Mouse (Mus musculus): ENCODE measurements around the gene Kcna1. TPM values are rescaled to one million over a fixed set of nuclear protein-coding genes. Genes with fewer than 3 reads are reported as not detected.
A peak's percentile ranks its signal among the peaks of the same experiment; 100 is the strongest.

The Kcna1 gene
- polyA plus RNA-seq, 1 experiment from 2014 or later, result 2.5 TPM

DNA sequence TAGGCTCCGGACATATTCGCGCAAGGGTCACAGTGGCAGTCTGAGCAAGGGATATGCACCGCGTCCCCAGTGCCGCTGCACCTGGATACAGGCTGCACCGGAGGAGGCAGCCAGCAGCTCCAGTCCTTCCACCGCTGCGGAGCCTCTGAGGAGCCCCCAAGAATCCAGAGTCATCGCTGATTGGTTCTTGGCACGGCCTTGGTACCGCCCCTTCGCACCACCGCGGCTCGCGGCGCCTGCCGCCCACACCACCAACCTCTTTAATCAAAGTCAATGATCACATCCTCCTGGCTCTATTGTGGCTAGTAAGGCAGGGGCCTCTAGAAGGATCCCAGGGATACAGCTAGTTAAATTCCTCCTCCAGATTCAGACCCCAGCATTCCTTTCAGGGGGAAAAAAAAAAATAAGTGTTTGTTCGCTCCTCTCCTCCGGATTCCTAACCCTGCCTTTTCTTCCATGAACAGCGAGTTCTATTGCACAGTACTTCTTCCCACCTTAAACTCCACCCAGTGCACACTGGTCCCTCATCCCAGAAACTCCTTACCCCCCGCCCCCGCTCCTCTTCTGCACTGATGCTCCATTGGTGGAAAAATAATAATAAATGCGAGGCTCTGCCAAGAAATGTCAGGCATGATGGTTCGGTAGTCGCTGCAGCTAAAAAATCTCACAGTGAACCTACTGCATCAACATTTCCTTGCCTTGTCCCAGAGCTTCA is 383 bp downstream of the Kcna1 start:
- peak overlapping the region; percentile 61 for H3K9ac ChIP-seq (ENCODE audit: low read length)
- H3K27me3 ChIP-seq (replicated peaks; ENCODE audit: control insufficient read depth, insufficient read depth, low read length), result peaks cover 35% of the 10 kb centered on the region
- peak overlapping the region; percentile 57 for H3K4me3 ChIP-seq (ENCODE audit: low read depth, low read length)
- peak; percentile 90 for DNase-seq (ENCODE audit: low spot score)
- peak; percentile 90 for ATAC-seq
- H3K4me1 ChIP-seq (ENCODE audit: control insufficient read depth, insufficient read depth, low read length), result peaks cover 4% of the 10 kb centered on the region; the same call in 1 of the 2 replicates
- 0 out of 2 replicates have a peak overlapping the region, but pooled peaks have one; percentile 17 for H3K27ac ChIP-seq (ENCODE audit: low read depth, low read length)
- peak overlapping the region; percentile 99 for H3K4me2 ChIP-seq (ENCODE audit: low read length)
- H3K36me3 ChIP-seq (ENCODE audit: control insufficient read depth, insufficient read depth, low read length), result no peaks in the 10 kb centered on the region
- under 1% methylated on average over 27 of the region's 27 CpGs for WGBS
- no peaks in the 10 kb centered on the region for H3K9me3 ChIP-seq (replicated peaks; ENCODE audit: control insufficient read depth, low read length)

DNA sequence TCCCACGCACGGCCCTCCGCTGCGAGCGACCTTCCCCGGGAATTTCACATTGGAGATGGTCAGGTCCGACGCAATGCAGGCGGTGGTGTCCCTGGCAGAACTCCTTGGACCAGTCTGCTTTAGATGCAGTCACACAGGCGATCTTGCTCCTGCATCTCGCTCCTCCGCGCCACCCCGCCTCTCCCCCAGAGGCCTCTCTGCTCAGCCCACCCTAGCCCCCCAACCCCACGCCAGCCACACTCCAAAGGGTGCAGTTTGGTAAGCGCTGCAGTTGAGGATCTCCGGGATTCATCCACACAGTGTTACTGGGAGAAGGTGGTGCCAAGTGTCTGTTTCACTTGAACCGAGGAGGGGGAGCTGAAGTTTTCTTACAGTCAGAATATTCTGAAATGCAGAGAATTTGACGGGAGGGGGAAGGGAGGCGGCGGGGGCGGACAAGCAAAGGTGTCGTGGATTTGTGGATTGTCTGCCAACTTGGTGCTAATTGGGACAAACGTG is 1.1 kb downstream of the Kcna1 start:
- Histone ChIP-seq H3K36me3 (ENCODE audit: control insufficient read depth, insufficient read depth, low read length) (no peaks in the 10 kb centered on the region), H3K4me1 (ENCODE audit: control insufficient read depth, insufficient read depth, low read length) (peaks cover 4% of the 10 kb centered on the region; the same call in 1 of the 2 replicates), H3K27me3 (replicated peaks; ENCODE audit: control insufficient read depth, insufficient read depth, low read length) (peaks cover 37% of the 10 kb centered on the region), H3K27ac (ENCODE audit: low read depth, low read length) (peak overlapping the region; percentile 17; the same call in 1 of the 2 replicates), H3K4me3 (ENCODE audit: low read depth, low read length) (peak overlapping the region; percentile 57), H3K4me2 (ENCODE audit: low read length) (peak overlapping the region; percentile 99), H3K9ac (ENCODE audit: low read length) (peak overlapping the region; percentile 61), H3K9me3 (replicated peaks; ENCODE audit: control insufficient read depth, low read length) (no peaks in the 10 kb centered on the region)
- DNase-seq (ENCODE audit: low spot score) (peak; percentile 44), ATAC-seq (peak; percentile 51)
- under 1% methylated on average over 24 of the region's 24 CpGs for WGBS

GRCm38 (mm10) chr6:126644181-126645043 is 1.8 kb downstream of the Kcna1 start:
- H3K36me3 ChIP-seq (ENCODE audit: control insufficient read depth, insufficient read depth, low read length), result no peaks in the 10 kb centered on the region
- WGBS, result under 1% methylated on average over 66 of the region's 66 CpGs
- ATAC-seq (peak; percentile 36), DNase-seq (ENCODE audit: low spot score) (peak; percentile 51)
- H3K27me3 ChIP-seq (replicated peaks; ENCODE audit: control insufficient read depth, insufficient read depth, low read length), result peaks cover 39% of the 10 kb centered on the region
- peak overlapping the region; percentile 17; the same call in 1 of the 2 replicates for H3K27ac ChIP-seq (ENCODE audit: low read depth, low read length)
- H3K4me3 ChIP-seq (ENCODE audit: low read depth, low read length), result peak overlapping the region; percentile 57
- H3K4me2 ChIP-seq (ENCODE audit: low read length), result peak overlapping the region; percentile 99
- peaks cover 4% of the 10 kb centered on the region; the same call in 1 of the 2 replicates for H3K4me1 ChIP-seq (ENCODE audit: control insufficient read depth, insufficient read depth, low read length)
- peak overlapping the region; percentile 61 for H3K9ac ChIP-seq (ENCODE audit: low read length)
- H3K9me3 ChIP-seq (replicated peaks; ENCODE audit: control insufficient read depth, low read length), result no peaks in the 10 kb centered on the region

DNA sequence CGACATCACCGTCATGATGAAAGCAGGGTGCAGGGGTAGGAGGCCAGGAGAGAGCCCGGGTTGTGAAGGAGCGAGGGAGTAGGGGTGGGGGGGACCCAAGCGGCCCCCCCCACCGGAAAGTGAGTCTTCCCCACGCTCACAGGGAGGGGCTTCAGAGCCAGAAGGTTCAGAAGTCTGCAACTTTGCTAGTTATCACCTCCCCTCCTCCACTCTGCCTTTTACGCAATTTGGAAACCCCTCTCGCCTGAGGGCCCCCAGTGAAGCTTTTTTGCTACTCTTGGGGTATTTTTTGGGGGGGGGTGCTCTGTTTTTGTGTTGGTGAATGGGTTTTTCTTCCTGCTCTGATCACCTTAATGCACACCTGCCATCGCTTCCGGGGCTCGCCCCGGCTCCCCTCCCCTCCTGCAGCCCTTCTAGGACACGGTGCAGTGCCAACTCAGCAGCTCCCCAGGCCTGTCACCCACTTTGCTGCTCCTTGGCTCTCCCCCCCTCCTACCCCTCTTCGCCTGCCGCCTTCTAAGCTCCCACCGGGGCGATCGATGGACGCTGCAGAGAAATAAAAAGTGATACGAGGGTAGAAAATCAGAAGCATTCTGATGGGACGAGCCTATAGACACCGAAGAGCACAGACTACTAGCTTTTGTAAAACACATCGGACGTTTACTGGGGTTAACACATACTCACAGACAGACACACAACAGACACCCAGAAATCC is 2.7 kb downstream of the Kcna1 start:
- peaks cover 39% of the 10 kb centered on the region for H3K27me3 ChIP-seq (replicated peaks; ENCODE audit: control insufficient read depth, insufficient read depth, low read length)
- ATAC-seq (no peak), DNase-seq (ENCODE audit: low spot score) (peak; percentile 12)
- peak overlapping the region; percentile 57 for H3K4me3 ChIP-seq (ENCODE audit: low read depth, low read length)
- 1% methylated on average over 25 of the region's 25 CpGs for WGBS
- no peaks in the 10 kb centered on the region for H3K36me3 ChIP-seq (ENCODE audit: control insufficient read depth, insufficient read depth, low read length)
- no peak overlapping the region for H3K27ac ChIP-seq (ENCODE audit: low read depth, low read length)
- peak overlapping the region; percentile 61 for H3K9ac ChIP-seq (ENCODE audit: low read length)
- no peaks in the 10 kb centered on the region for H3K9me3 ChIP-seq (replicated peaks; ENCODE audit: control insufficient read depth, low read length)
- peaks cover 4% of the 10 kb centered on the region; the same call in 1 of the 2 replicates for H3K4me1 ChIP-seq (ENCODE audit: control insufficient read depth, insufficient read depth, low read length)
- H3K4me2 ChIP-seq (ENCODE audit: low read length), result peak overlapping the region; percentile 99

GRCm38 (mm10) chr6:126642856-126643321 is 3.3 kb downstream of the Kcna1 start:
- Histone ChIP-seq H3K9ac (ENCODE audit: low read length) (peak overlapping the region; percentile 17; the same call in 1 of the 2 replicates), H3K36me3 (ENCODE audit: control insufficient read depth, insufficient read depth, low read length) (no peaks in the 10 kb centered on the region), H3K4me1 (ENCODE audit: control insufficient read depth, insufficient read depth, low read length) (peaks cover 4% of the 10 kb centered on the region; the same call in 1 of the 2 replicates), H3K4me2 (ENCODE audit: low read length) (peak overlapping the region; percentile 99), H3K4me3 (ENCODE audit: low read depth, low read length) (peak overlapping the region; percentile 57), H3K27me3 (replicated peaks; ENCODE audit: control insufficient read depth, insufficient read depth, low read length) (peaks cover 39% of the 10 kb centered on the region), H3K27ac (ENCODE audit: low read depth, low read length) (no peak overlapping the region), H3K9me3 (replicated peaks; ENCODE audit: control insufficient read depth, low read length) (no peaks in the 10 kb centered on the region)
- no peak for ATAC-seq
- WGBS, result under 1% methylated on average over 36 of the region's 36 CpGs
- DNase-seq (ENCODE audit: low spot score), result peak; percentile 62

DNA sequence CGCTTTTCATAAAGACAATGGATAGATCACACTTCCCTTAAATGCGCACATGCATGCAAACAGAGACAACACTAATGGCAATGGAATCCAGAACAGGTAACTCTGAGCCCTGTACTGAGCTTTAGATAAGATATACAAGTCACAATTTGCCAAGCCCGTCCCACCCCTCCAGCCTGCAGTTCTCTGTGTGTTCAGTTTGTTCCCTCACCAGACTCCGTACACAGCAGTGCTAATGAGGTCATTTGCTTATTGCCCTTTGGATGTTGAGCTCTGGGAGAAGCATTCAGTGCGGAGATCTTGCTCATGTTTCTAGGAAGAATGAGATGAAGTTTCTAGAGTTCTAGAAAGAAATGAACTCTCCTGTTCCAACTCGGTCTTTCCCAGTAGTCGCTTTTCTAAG is 17.7 kb downstream of the Kcna1 start:
- no peak overlapping the region for H3K4me2 ChIP-seq (ENCODE audit: low read length)
- ATAC-seq, result no peak
- 82% methylated on average over 7 of the region's 7 CpGs for WGBS

DNA sequence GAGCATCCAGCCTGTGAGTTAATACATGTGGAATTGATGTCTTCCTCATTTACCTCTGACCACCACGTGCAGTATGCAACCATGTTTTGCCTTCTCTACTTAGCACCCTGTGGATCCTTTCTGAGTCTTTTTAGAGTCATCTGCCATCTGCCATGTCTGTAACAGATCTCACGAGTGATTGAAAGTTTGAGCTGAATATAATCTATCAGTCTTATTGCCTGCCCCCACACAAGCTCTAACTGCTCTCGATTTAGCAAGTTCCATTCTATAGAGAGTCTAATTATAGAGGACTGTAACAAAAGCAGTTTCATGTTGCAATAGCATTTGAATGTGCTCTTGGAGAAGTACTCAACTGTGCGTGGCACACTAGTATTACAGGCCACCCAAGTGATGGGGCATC is 27.7 kb downstream of the Kcna1 start:
- no peaks in the 10 kb centered on the region for H3K9me3 ChIP-seq (replicated peaks; ENCODE audit: control insufficient read depth, low read length)
- no peak overlapping the region for H3K4me2 ChIP-seq (ENCODE audit: low read length)
- no peaks in the 10 kb centered on the region for H3K27me3 ChIP-seq (replicated peaks; ENCODE audit: control insufficient read depth, insufficient read depth, low read length)
- ATAC-seq, result no peak
- H3K9ac ChIP-seq (ENCODE audit: low read length), result no peak overlapping the region
- 62% methylated on average over 4 of the region's 4 CpGs for WGBS
- no peak for DNase-seq (ENCODE audit: low spot score)
- H3K4me1 ChIP-seq (ENCODE audit: control insufficient read depth, insufficient read depth, low read length), result no peaks in the 10 kb centered on the region
- no peaks in the 10 kb centered on the region for H3K36me3 ChIP-seq (ENCODE audit: control insufficient read depth, insufficient read depth, low read length)
- no peak overlapping the region for H3K4me3 ChIP-seq (ENCODE audit: low read depth, low read length)
- H3K27ac ChIP-seq (ENCODE audit: low read depth, low read length), result no peak overlapping the region

More for the DNA sequence above, 17.7 kb downstream of the Kcna1 start:
- Histone ChIP-seq H3K4me1 (ENCODE audit: control insufficient read depth, insufficient read depth, low read length) (no peaks in the 10 kb centered on the region), H3K27ac (ENCODE audit: low read depth, low read length) (no peak overlapping the region), H3K36me3 (ENCODE audit: control insufficient read depth, insufficient read depth, low read length) (no peaks in the 10 kb centered on the region), H3K4me3 (ENCODE audit: low read depth, low read length) (no peak overlapping the region), H3K9ac (ENCODE audit: low read length) (no peak overlapping the region), H3K27me3 (replicated peaks; ENCODE audit: control insufficient read depth, insufficient read depth, low read length) (no peaks in the 10 kb centered on the region), H3K9me3 (replicated peaks; ENCODE audit: control insufficient read depth, low read length) (no peaks in the 10 kb centered on the region)
- no peak for DNase-seq (ENCODE audit: low spot score)

- Histone ChIP-seq H3K9ac (ENCODE audit: low read length) (no peak overlapping the region), H3K36me3 (ENCODE audit: control insufficient read depth, insufficient read depth, low read length) (no peaks in the 10 kb centered on the region), H3K27ac (ENCODE audit: low read depth, low read length) (no peak overlapping the region), H3K4me2 (ENCODE audit: low read length) (no peak overlapping the region), H3K4me1 (ENCODE audit: control insufficient read depth, insufficient read depth, low read length) (no peaks in the 10 kb centered on the region), H3K9me3 (replicated peaks; ENCODE audit: control insufficient read depth, low read length) (no peaks in the 10 kb centered on the region), H3K4me3 (ENCODE audit: low read depth, low read length) (no peak overlapping the region), H3K27me3 (replicated peaks; ENCODE audit: control insufficient read depth, insufficient read depth, low read length) (no peaks in the 10 kb centered on the region)
- ATAC-seq (no peak), DNase-seq (ENCODE audit: low spot score) (no peak)
- WGBS, result 59% methylated on average over 4 of the region's 4 CpGs
Observed at GRCm38 (mm10) chr6:126610746-126611145, 35.4 kb downstream of the Kcna1 start.
